Mouse (Mus musculus) cerebral cortex, adult 2 months (tissue): Measurements from ENCODE around the gene Fermt1.

Experiments
- WGBS: fragments of 180-500 bp; shearing (Covaris S2); methylation state at CpG from one replicate; pipeline ENCODE4 v1.1.7; 2018; 5-methylcytosine and 5-hydroxymethylcytosine counted together

Fermt1 gene

GRCm38 (mm10) chr2:132861456-132861855 is 84.2 kb downstream of the Fermt1 start:
- 61% methylated on average over 2 of the region's 2 CpGs for WGBS

GRCm38 (mm10) chr2:132856333-132856732 is 89.4 kb downstream of the Fermt1 start:
- WGBS = 66% methylated on average over 5 of the region's 5 CpGs
